Mouse (Mus musculus) embryonic facial prominence, embryonic 13.5 days (tissue): ENCODE data around the gene Art4. TPM values are rescaled to one million over a fixed set of nuclear protein-coding genes. Genes with fewer than 3 reads are reported as not detected.
"Not testable (repeated sequence)": the region's sequence is repeated elsewhere in the genome, so short reads cannot be mapped to it uniquely, and the experiment has no call there.

Source experiments
- ATAC-seq: fragments of 200-750 bp; cut with Nextera tagmentation; 2 replicates; pipeline ENCODE4 v1.8.0; 2017; ENCODE audit warnings: low read depth; ENCODE audit not compliant: insufficient number of reproducible peaks, insufficient read depth, low FRiP score, low TSS enrichment
- H3K27ac ChIP-seq: fragments of 300-500 bp; sonication (generic); 2 replicates; pipeline ENCODE4 v1.5.1; 2015; ENCODE audit warnings: moderate library complexity, mild to moderate bottlenecking, inconsistent platforms
- H3K27me3 ChIP-seq: fragments of 300-500 bp; sonication (generic); 2 replicates; pipeline ENCODE4 v1.6.1; 2015; ENCODE audit warnings: mild to moderate bottlenecking, inconsistent platforms
- H3K36me3 ChIP-seq: fragments of 300-500 bp; sonication (generic); 2 replicates; pipeline ENCODE4 v1.6.1; 2015; ENCODE audit warnings: mild to moderate bottlenecking, inconsistent platforms
- H3K4me1 ChIP-seq: fragments of 300-500 bp; sonication (generic); 2 replicates; pipeline ENCODE4 v1.6.1; 2015; ENCODE audit warnings: inconsistent platforms
- H3K4me2 ChIP-seq: fragments of 300-500 bp; sonication (generic); 2 replicates; pipeline ENCODE4 v1.6.1; 2015; ENCODE audit warnings: moderate library complexity, mild to moderate bottlenecking, inconsistent platforms
- H3K4me3 ChIP-seq: fragments of 300-500 bp; sonication (generic); 2 replicates; pipeline ENCODE4 v1.5.1; 2015; ENCODE audit warnings: mild to moderate bottlenecking, inconsistent platforms
- H3K9ac ChIP-seq: fragments of 300-500 bp; sonication (generic); 2 replicates; pipeline ENCODE4 v1.6.1; 2015; ENCODE audit warnings: mild to moderate bottlenecking, inconsistent platforms
- H3K9me3 ChIP-seq: fragments of 300-500 bp; sonication (generic); 2 replicates; pipeline ENCODE4 v1.6.1; 2016; ENCODE audit warnings: inconsistent platforms
- WGBS: fragments of 180-500 bp; shearing (Covaris S2); methylation state at CpG from one replicate; pipeline ENCODE4 v1.1.7; 2015; ENCODE audit warnings: mixed read lengths; 5-methylcytosine and 5-hydroxymethylcytosine counted together
- polyA plus RNA-seq: library from polyadenylated mRNA; unstranded; fragments of >200 nt; fragmentation: Nextera tagmentation; extraction: Ambion mirVana; gene quantifications from 2 replicates; pipeline ENCODE4 v1.2.1, GENCODE M21; 2015

The Art4 gene
- polyA plus RNA-seq, 1 experiment from 2014 or later = 2.8 TPM

- no peaks in the 10 kb centered on the region for H3K27me3 ChIP-seq
- 86% methylated on average over 2 of the region's 2 CpGs for WGBS
- ATAC-seq = no peak
- no peak overlapping the region for H3K27ac ChIP-seq
- H3K4me1 ChIP-seq = peaks cover 6% of the 10 kb centered on the region
- no peak overlapping the region for H3K9ac ChIP-seq
- no peaks in the 10 kb centered on the region for H3K9me3 ChIP-seq
- no peak overlapping the region for H3K4me3 ChIP-seq
- H3K4me2 ChIP-seq = no peak overlapping the region
- no peaks in the 10 kb centered on the region for H3K36me3 ChIP-seq
Measured at GRCm38 (mm10) chr6:136892002-136892401, 34.5 kb upstream of the Art4 start.

- Histone ChIP-seq H3K4me3 (no peak overlapping the region), H3K9me3 (no peaks in the 10 kb centered on the region), H3K36me3 (no peaks in the 10 kb centered on the region), H3K27me3 (no peaks in the 10 kb centered on the region), H3K27ac (no peak overlapping the region), H3K4me2 (no peak overlapping the region), H3K9ac (no peak overlapping the region), H3K4me1 (no peaks in the 10 kb centered on the region)
- ATAC-seq = no peak
- 91% methylated on average over 6 of the region's 6 CpGs for WGBS
Measured at GRCm38 (mm10) chr6:136889554-136889953, 32.0 kb upstream of the Art4 start.

GRCm38 (mm10) chr6:136889067-136889466 lies 31.5 kb upstream of the Art4 start:
- no peaks in the 10 kb centered on the region for H3K36me3 ChIP-seq
- 88% methylated on average over 6 of the region's 6 CpGs for WGBS
- no peaks in the 10 kb centered on the region for H3K9me3 ChIP-seq
- H3K27ac ChIP-seq = no peak overlapping the region
- ATAC-seq = no peak
- H3K27me3 ChIP-seq = no peaks in the 10 kb centered on the region
- no peak overlapping the region for H3K9ac ChIP-seq
- H3K4me2 ChIP-seq = no peak overlapping the region
- no peak overlapping the region for H3K4me3 ChIP-seq
- no peaks in the 10 kb centered on the region for H3K4me1 ChIP-seq

- 72% methylated on average over 9 of the region's 9 CpGs for WGBS
- no peak for ATAC-seq
- Histone ChIP-seq H3K4me1 (no peaks in the 10 kb centered on the region), H3K36me3 (no peaks in the 10 kb centered on the region), H3K4me2 (no peak overlapping the region), H3K4me3 (no peak overlapping the region), H3K9ac (no peak overlapping the region), H3K9me3 (no peaks in the 10 kb centered on the region), H3K27ac (no peak overlapping the region), H3K27me3 (no peaks in the 10 kb centered on the region)
Measured at GRCm38 (mm10) chr6:136887854-136888253, 30.3 kb upstream of the Art4 start.

- not testable (repeated sequence) for H3K4me3 ChIP-seq, H3K27ac ChIP-seq, ATAC-seq, H3K27me3 ChIP-seq, H3K36me3 ChIP-seq, H3K4me2 ChIP-seq, H3K4me1 ChIP-seq, H3K9ac ChIP-seq, H3K9me3 ChIP-seq
- WGBS = 44% methylated on average over 1 of the region's 1 CpGs
Measured at GRCm38 (mm10) chr6:136884766-136885165, 27.2 kb upstream of the Art4 start.

GRCm38 (mm10) chr6:136883961-136884360 lies 26.4 kb upstream of the Art4 start:
- no peaks in the 10 kb centered on the region for H3K27me3 ChIP-seq
- H3K4me2 ChIP-seq = no peak overlapping the region
- H3K27ac ChIP-seq = no peak overlapping the region
- no peak overlapping the region for H3K9ac ChIP-seq
- H3K4me1 ChIP-seq = peaks cover 9% of the 10 kb centered on the region; the same call in 1 of the 2 replicates
- no peaks in the 10 kb centered on the region for H3K9me3 ChIP-seq
- no peak overlapping the region for H3K4me3 ChIP-seq
- WGBS = 96% methylated on average over 6 of the region's 6 CpGs
- ATAC-seq = no peak
- H3K36me3 ChIP-seq = no peaks in the 10 kb centered on the region

GRCm38 (mm10) chr6:136883431-136883915 lies 25.9 kb upstream of the Art4 start:
- no peak for ATAC-seq
- H3K4me2 ChIP-seq = no peak overlapping the region
- H3K9ac ChIP-seq = no peak overlapping the region
- H3K4me1 ChIP-seq = peaks cover 9% of the 10 kb centered on the region; the same call in 1 of the 2 replicates
- no peaks in the 10 kb centered on the region for H3K36me3 ChIP-seq
- no peaks in the 10 kb centered on the region for H3K27me3 ChIP-seq
- H3K9me3 ChIP-seq = no peaks in the 10 kb centered on the region
- 0 out of 2 replicates have a peak overlapping the region, but pooled peaks have one; percentile 4 for H3K27ac ChIP-seq
- H3K4me3 ChIP-seq = no peak overlapping the region
- 84% methylated on average over 3 of the region's 3 CpGs for WGBS

GRCm38 (mm10) chr6:136881678-136882077 lies 24.1 kb upstream of the Art4 start:
- no peaks in the 10 kb centered on the region for H3K27me3 ChIP-seq
- H3K9ac ChIP-seq = no peak overlapping the region
- peak overlapping the region; percentile 57; the same call in 1 of the 2 replicates for H3K27ac ChIP-seq
- H3K4me1 ChIP-seq = peaks cover 9% of the 10 kb centered on the region; the same call in 1 of the 2 replicates
- no peak overlapping the region for H3K4me2 ChIP-seq
- no peaks in the 10 kb centered on the region for H3K36me3 ChIP-seq
- H3K9me3 ChIP-seq = no peaks in the 10 kb centered on the region
- ATAC-seq = no peak
- H3K4me3 ChIP-seq = no peak overlapping the region
- 40% methylated on average over 8 of the region's 8 CpGs for WGBS

- H3K27me3 ChIP-seq = no peaks in the 10 kb centered on the region
- peak within 1 kb of the TSS; percentile 42 for H3K4me3 ChIP-seq
- H3K9ac ChIP-seq = peak within 1 kb of the TSS; percentile 67
- peak; percentile 82 for ATAC-seq
- 21% methylated on average over 9 of the region's 9 CpGs for WGBS
- H3K36me3 ChIP-seq = 0 out of 2 replicates have a peak, but pooled peaks cover 3% of the 10 kb centered on the region
- H3K4me2 ChIP-seq = peak within 1 kb of the TSS; percentile 53
- peak within 1 kb of the TSS; percentile 86 for H3K27ac ChIP-seq
- H3K4me1 ChIP-seq = peaks cover 27% of the 10 kb centered on the region
- H3K9me3 ChIP-seq = no peaks in the 10 kb centered on the region
Measured at GRCm38 (mm10) chr6:136875670-136876069, 18.1 kb upstream of the Art4 start, which contains the start of gene Mgp. Gene Mgp (minus strand): TSS chr6:136875823.

- WGBS = 18% methylated on average over 8 of the region's 8 CpGs
- H3K9me3 ChIP-seq = no peaks in the 10 kb centered on the region
- 0 out of 2 replicates have a peak, but pooled peaks cover 3% of the 10 kb centered on the region for H3K36me3 ChIP-seq
- H3K4me1 ChIP-seq = peaks cover 27% of the 10 kb centered on the region
- H3K4me2 ChIP-seq = peak overlapping the region; percentile 49
- H3K27me3 ChIP-seq = no peaks in the 10 kb centered on the region
- ATAC-seq = no peak
- H3K4me3 ChIP-seq = peak overlapping the region; percentile 32
- H3K27ac ChIP-seq = peak overlapping the region; percentile 72; the same call in 1 of the 2 replicates
- H3K9ac ChIP-seq = peak overlapping the region; percentile 41; the same call in 1 of the 2 replicates
Measured at GRCm38 (mm10) chr6:136874599-136874998, 17.1 kb upstream of the Art4 start.

- no peak overlapping the region for H3K4me3 ChIP-seq
- no peaks in the 10 kb centered on the region for H3K27me3 ChIP-seq
- peaks cover 25% of the 10 kb centered on the region for H3K4me1 ChIP-seq
- H3K9ac ChIP-seq = no peak overlapping the region
- H3K36me3 ChIP-seq = 0 out of 2 replicates have a peak, but pooled peaks cover 3% of the 10 kb centered on the region
- no peak overlapping the region for H3K4me2 ChIP-seq
- ATAC-seq = no peak
- no peak overlapping the region for H3K27ac ChIP-seq
- no peaks in the 10 kb centered on the region for H3K9me3 ChIP-seq
- 65% methylated on average over 5 of the region's 5 CpGs for WGBS
Measured at GRCm38 (mm10) chr6:136868921-136869320, 11.4 kb upstream of the Art4 start.

GRCm38 (mm10) chr6:136866150-136866549 lies 8.6 kb upstream of the Art4 start:
- no peaks in the 10 kb centered on the region for H3K27me3 ChIP-seq
- no peaks in the 10 kb centered on the region for H3K9me3 ChIP-seq
- ATAC-seq = no peak
- H3K4me2 ChIP-seq = no peak overlapping the region
- peaks cover 23% of the 10 kb centered on the region for H3K4me1 ChIP-seq
- H3K27ac ChIP-seq = no peak overlapping the region
- H3K9ac ChIP-seq = no peak overlapping the region
- H3K36me3 ChIP-seq = no peaks in the 10 kb centered on the region
- WGBS = 78% methylated on average over 4 of the region's 4 CpGs
- no peak overlapping the region for H3K4me3 ChIP-seq
